Mouse (Mus musculus) CD8-positive naive resting alpha-beta T cell, adult 2 months (primary cell): ENCODE data around the gene Bcr.

Experiments used
- DNase-seq, 2 experiments: peaks; one replicate each; pipeline ENCODE4 v3.0.0; 2022; ENCODE audit warnings: low read depth in 2 of 2, low spot score in 2 of 2

Gene Bcr

DNA sequence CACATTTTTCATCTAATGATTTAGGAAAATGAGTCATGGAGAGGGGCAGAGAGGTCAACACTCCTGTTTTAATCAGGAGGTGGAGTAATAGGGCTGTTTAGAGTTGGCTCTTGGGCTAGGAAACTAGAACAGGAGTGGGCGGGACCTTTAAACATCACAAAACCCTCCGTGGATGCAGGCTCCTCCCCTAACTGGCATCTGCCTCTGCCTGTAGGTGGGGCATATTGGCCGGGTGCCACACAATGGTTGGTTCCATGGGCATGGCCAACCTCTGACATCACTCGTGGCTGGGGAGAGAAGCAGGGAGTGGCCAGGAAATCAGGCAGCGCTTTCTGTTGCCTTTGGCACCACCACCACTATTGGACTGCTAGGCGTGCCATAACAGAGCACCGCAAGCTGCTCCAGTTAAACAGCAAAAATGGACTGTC lies 68.9 kb downstream of the Bcr start:
- DNase-seq, result no peak

DNA sequence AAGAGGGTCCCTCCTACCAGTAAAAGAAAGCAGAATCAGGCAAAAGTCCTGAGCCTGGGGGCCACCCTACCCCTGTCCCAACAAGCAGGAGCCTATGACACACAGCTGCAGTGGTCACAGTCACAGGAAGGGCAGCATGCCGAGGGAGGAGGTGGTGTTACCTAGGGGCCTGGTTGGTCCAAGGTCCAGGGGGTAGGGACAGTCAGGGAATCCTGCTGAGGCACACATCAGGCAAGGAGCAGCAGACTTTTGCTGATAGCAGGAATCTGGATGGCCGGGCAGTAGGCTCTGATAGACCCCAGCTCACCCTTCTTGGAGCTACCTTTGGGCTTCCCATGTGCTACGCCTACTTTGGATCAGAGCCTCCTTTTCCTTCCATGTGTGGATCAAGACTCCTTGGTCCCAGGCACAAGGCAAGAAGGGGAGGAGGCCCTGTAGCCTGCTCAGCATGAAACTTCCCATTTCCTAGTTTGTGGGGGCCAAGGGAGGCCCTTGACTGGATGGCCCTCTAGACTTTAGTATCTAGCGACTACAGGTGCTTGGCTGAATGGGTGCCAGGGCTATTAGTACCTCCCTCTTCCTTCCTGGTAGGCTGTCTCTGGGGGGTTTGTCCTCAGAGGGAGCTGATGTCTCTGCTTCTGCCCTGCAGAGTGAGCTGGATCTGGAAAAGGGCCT lies 70.1 kb downstream of the Bcr start:
- DNase-seq, result no peak

DNA sequence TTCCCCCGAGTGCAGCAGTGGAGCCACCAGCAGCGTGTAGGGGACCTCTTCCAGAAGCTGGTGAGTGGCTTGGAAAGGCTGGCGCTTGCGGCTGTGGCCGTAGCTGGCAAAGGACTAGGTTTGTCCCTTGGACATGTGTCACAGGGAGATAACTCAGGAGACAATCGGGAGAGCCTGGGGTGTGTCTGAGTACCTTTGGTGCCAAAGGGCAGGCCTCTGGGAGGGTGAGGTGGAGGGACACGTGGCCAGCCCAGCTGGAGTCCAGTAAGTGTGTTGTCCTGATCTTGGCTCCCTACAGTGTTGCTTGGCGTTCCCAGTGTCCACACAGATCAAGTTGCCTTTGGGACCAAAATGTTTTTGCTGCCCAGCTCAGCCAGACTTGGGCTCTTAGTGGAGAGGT lies 71.2 kb downstream of the Bcr start:
- DNase-seq, result no peak

DNA sequence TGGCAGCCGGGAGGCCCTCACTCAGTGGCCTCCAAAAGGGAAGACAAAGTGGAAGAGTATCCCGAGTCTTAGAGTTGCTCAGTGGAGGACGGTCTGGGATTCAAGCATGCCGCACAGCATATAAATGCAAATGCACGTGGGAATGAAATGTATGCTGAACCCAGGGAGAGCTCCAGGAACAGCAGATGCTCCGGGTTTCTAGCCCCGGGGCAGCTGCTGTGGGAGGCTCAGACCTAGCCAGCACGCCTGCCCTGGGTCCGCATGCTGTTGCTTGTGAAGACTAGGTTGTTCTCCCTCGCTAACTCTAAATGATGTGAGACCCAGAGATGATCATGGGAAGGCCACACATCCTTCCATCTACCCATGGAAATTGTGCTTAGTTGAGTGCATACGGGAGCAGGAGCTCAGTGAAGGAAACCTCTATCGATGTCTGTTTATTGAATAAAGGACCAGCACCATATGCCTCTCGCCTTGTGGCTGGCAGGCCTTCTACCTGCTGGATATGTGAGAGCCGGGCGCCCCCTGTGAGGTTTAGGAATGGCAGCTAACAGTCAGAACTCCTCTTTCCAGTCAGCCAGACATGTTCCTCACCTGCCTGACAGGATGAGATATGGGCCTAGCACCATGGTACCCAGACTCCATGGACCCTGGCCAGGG lies 74.6 kb downstream of the Bcr start:
- DNase-seq, result no peak

DNA sequence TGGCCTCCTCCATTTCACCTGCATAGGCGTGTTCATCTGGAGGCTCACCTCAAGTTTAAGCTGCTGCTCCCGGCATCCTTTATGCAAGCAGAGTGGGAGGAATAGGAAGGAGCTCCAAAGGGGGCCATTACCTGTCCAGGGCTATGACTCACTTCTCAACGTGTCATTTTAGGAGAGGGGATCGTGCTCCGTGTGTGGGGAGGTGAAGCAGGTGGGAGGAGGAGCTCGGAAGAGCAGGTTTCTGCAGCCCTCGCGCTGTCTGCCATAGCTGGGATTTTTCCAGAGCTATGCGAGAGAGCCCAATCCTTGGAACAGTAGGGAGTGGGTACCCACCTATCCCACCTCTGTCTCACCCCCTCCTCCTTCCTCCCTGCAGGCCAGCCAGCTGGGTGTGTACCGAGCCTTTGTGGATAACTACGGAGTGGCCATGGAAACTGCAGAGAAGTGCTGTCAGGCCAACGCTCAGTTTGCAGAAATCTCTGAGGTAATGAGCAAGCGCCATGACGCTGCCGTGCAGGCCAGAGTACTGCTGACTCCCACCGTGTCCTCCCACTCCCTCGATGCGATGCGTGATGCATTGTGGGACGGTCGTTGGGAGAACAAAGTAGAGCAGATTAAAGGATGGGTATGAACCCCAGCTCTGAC lies 75.2 kb downstream of the Bcr start:
- no peak for DNase-seq

DNA sequence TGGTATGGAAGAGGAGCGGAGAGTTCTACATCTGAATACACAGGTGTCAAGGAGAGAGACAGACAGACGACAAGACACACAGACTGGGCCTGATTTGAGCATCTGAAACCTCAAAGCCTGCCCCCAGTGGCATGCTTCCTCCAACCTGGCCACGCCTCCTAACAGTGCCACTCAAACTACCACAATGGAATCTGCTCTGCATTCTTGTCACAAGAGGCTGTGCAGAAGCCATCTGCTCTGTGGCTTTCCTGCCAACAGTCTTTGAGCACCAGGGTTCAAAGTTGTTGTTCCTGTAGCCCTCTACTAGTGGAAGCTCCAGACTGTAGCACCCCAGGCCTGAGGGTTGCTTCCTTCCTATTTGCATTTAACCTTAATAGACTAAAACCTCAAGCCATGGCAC lies 76.8 kb downstream of the Bcr start:
- peak; percentile 57 to 63 for DNase-seq

DNA sequence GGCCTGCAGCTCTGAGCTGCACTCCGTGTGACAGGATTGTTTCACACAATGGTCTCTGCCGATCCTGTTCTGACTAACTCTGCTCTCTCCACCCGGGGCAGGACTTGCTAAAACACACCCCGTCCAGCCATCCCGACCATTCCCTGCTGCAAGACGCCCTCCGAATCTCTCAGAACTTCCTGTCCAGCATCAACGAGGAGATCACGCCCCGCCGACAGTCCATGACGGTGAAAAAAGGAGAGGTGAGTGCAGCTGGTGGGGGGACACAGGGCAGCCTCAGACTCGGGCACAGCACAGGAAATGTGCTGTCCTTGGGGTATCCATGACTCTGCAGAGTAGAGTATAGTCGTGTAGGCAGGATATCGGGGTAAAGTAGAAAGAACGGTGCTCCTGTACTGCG lies 84.8 kb downstream of the Bcr start:
- no peak for DNase-seq

DNA sequence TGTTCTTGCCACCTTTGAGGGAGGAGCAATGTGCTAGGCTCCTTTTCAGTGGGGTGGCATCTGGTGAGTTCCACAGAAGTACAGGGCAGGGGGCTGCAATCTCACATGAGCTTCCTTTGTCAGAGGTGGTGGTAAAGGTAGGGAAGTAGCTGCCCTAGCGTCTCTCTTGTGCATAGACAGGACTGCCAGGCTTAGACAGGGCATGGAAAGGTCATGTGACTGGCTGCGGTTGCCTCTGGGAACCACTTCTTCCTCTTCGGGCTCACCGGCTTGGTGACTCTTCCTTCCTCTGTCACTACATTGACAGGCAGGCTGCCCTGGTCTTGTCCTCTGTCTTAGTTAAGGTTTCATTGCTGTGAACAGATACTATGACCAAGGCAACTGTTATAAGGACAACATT lies 85.6 kb downstream of the Bcr start:
- DNase-seq, result peak; percentile 66 to 76

DNA sequence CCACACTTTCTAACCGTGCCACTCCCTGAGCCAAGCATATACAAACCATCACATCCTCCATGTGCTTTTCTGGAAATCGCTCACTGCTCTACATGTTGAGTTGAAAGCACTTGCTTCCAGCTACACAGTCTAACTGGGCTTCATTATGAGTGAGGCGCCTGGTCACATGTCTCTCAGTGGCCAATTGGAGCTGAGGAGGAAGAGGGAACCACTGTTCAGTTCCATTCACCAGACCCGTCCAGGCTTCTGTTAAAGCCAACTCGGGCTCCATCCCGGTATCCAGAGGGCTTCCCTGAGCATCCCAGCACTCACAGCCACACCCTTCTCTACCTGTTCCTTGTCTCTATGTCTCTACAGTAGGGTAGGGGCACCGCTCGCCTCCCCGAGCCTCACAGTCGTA lies 86.2 kb downstream of the Bcr start:
- DNase-seq, result no peak

DNA sequence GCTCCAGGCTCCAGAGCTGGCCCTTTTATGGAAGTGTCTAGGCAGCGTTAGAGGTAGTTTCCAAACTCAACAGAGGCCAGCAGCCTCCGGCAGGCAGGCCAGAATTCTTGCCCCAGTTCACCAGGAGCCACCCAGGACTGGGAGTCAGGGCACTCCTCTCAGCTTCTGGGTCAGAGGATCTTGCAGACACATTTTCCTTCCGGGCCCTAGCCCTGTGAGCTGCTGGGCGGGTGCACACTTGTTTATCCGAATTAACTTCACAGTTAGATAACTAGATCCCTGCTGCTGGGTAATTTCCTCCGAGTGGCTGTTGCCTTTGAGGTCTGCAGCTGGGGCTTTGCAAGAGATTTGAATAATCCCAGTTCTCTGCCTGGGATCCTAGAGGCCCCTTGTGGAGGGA lies 87.9 kb downstream of the Bcr start:
- no peak for DNase-seq

DNA sequence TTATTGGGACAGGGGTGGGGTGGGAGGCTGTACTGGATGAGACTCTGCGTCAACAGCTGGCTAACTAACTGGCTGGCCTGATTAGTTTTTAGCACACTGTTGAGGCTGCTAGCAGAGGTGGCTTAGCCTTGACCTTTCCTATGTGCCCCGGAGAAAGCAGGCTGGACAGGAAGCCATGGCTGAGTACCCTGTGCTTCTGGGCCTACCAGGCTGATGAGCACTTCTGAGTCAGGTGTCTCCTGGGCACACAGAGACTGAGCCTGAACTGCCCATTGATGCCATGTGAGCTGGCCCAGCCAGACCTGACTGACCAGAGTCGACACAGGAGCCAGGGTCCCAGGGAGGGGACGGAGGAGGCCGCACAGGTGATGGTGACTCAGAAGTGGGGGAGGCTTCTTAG lies 90.0 kb downstream of the Bcr start:
- DNase-seq, result no peak

DNA sequence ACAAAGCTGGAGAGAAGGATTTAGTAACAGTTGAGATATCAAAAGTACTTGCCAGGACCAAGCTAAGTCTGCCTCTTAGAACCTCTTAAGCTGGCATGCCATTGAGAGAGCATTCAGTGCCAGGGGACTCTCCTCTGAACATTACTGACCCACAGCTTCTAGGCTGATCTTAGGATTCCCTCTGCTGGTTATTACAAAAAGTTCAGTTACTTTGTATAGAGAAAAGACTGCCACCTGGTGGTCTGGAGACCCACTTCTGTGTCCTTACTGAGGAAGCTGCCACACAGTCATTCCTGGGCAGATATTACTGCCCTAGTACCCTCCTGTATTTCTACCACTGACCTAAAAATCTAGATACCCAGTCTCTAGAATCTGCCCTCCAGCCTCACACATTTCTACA lies 90.9 kb downstream of the Bcr start:
- peak; percentile 71 to 80 for DNase-seq

DNA sequence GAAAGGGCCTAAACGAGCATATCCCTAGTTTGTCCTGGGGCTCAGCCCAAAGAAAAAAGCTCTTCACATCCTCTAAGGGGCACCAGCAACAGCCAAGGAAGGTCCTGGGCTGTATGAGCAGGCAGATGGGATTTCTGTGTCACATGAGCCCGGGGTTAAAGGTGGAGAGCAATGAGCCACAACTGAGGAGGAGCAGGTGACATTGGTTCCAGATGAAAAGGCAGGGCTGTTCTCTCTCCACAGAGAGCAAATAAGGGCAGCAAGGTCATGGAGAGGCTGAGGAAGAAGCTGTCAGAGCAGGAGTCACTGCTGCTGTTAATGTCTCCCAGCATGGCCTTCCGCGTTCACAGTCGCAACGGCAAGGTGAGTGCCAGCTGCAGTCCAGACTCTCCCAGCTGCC lies 96.4 kb downstream of the Bcr start:
- DNase-seq, result no peak

DNA sequence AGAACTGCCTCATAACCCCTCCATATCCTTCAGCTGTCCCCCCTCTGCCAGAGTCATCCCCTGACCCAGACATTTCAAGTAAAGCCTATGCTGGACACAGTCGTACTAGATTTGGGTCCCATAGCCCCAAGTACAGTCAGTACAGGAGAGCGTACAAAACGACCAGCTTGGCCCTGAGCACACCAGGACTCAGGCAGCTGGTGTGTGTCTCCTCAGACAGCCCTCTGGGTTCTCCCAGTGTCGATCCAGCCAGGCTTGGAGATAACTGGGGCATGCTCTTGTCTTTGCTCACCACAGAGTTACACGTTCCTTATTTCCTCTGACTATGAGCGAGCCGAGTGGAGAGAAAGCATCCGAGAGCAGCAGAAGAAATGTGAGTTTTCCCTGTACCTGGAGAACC lies 97.3 kb downstream of the Bcr start:
- no peak for DNase-seq

DNA sequence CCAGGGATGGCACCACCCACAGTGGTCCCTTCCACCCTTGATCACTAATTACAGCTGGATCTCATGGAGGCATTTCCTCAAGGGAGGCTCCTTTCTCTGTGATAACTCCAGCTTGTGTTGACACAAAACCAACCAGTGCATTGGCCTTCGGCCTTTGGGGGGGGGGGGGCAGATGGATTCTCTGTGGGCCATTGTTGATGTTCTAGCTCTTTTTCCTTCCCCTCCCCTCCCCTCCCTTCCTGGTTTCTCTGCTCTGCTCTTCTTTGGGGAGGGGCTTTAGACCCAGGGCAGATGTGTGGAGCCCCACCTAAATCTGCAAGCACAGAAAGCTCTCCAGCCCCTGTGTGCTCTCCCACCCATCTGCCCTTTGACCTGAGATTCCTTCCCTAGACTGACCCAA lies 98.0 kb downstream of the Bcr start:
- no peak for DNase-seq

DNA sequence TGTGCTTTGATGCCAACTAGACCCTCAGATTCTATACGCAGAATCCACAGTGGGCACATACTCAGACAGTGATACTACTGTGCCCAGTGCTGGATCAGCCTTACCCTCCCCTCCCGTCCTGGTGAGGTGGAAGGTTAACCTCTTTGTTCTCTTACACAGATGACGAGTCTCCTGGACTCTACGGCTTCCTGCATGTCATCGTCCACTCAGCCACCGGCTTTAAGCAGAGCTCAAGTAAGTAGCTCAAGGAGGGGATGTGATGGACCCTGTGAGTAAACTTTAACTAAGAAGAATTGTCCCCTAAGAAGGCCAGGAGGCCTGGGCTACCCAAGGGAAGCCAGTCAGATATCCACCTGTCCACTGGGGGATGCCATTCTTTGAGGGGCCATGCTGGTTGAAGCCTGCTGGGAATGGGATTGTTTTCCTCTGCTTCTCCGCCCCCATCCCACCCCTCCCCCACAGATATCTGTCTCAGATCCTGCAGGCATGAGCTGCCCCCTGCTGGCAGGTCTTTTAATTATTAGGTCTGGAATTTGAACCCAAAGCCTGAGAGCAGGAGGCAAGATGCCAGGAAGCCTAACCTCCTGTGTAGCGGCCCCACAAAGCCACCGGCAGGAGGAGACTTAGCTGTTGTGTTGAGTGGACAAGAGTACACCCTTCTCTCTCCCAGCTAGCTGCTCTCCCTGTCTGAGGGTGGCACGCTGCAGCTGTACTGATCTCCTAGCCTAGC lies 99.9 kb downstream of the Bcr start:
- DNase-seq, result no peak

DNA sequence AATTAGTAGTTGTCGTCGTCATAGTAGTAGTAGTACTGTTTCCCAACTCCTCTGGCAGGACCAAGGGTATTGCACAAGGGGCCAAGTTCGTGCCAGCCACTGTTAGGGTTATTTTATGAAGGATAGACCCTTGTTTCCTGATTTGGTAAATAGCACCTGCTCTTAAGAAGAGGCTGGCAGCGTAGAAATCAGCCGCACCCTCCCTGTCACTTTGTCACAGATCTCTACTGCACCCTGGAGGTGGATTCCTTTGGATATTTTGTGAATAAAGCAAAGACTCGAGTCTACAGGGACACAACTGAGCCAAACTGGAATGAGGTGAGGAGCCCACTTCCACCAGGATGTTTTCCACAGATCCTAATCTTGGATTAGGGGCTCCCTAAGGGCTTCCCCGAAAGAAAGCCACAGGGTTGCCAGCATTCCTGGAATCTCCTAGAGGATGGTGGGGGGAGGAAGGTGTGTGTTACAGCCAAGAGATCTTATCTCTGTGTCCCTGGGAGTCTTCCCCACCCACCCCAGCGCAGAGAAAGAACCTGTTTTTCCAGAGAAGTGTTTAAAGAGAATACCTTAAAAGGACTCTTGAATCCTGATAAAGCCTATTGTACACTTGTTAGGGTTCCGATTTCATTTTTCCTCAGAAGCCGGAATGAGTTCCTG lies 105.6 kb downstream of the Bcr start:
- DNase-seq, result no peak

DNA sequence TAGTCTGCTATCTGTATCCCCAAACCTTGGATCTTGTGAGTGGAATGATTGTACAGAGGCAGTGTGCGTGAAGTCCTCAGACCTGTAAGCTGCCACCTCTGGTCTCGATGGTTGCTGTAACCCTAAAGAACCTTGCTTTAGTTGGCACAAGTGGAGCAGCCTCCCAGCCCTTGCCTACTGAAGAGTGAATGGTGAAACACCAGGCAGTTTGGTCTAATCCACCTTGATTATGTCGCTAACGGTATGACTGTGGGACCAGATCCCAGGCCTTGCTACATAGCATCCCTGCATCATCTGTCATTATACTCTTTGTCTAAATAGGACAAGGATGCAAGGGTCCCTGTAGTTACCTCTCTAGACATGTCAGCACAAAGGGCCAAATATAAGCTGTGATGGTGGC lies 106.2 kb downstream of the Bcr start:
- no peak for DNase-seq

DNA sequence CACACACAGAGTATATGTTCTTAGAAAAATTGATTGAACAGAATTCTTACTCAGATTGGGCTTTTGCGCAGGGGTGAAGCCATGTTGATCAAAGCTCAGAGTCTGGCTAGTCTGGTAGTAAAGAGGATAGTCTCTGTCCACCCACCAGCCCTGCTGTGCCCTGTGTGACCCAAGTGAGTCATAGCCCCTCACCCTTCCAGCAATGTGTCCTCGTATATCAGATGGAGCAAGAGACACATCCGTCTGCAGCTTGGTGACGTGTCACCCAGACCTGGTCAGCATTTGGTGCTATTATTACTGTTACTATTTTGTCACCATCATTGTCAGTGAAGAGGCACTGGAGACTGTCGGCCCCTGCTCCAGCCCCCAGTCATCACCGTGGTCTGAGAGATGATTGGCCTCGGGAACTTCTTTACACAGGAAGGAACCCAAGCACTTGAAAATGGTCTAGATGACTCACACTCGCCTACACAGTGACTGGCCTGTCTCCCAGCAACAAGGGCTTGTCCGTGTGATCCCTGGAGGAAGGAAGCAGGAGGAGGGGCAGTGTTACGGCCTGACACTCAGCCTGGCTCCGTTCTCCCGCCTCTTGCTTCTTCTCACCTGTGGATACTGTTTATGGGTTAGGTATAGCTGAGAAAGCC lies 109.9 kb downstream of the Bcr start:
- no peak for DNase-seq

DNA sequence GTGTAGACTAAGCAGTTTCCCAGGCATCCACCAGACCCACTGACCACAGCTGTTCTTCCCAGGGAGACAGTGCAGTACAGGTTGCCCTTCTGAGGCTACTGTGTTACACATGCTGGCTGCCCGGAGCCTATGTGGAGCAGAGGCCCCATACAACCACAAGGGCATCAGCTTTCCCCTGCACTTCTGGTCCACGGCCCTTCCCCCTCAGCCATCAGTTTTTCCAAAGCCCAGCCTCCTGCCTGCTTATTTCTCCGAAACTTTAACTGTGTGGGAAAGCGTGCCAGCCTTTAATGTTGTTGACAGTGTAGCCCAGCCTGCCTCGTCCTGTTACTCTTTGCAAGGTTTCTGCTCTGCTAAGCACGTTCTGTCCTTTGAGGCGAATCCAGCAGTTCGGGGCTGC lies 112.7 kb downstream of the Bcr start:
- DNase-seq, result no peak

DNA sequence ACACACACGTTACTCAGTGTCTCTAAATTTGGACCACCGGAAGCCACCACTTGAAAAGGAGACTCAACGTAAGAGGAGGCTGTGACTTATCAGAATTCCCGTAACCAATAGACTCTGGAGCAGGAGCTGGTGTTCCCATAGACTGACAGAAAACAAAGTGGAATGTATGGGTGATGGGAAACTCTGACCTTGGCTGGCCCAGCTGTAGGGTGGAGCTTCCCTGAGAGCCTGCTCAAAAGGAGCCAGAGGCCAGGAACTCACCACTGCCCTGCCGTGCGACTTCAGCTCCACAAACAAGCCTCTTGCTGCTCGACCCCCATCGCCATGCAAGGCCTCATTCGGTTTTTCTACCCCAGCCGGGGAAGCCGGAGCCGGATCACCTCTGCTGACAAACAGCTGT lies 113.3 kb downstream of the Bcr start:
- no peak for DNase-seq
